Mouse (Mus musculus): ENCODE data around the gene Fscn1.

DNA sequence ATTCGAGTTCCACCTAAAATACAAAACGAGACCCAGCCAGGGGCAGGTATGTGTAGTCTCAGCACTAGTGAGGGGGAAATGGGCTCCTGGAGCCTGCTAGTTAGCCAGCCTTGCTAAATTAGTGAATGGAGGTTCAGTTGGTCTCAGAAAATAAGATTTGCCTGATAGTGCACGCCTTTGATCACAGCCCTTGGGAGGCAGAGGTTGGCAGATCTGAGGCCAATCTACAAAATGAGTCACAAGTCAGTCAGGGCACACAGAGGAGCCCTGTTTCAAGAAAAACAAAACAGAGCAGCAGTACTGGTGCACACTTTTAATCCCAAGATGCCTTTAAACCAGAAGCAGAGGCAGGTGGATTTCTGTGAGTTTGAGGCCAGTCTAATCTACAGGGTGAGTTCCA lies 29.0 kb downstream of the Fscn1 start:
- no peak for TF ChIP-seq CTCF (IDR thresholded peaks at IDR 0.05; ENCODE audit: low read depth, low read length)
- TF ChIP-seq POLR2A (IDR thresholded peaks at IDR 0.05; ENCODE audit: insufficient read depth, low read length), result no peak
- no peak for TF ChIP-seq EP300 (IDR thresholded peaks at IDR 0.05; ENCODE audit: insufficient read depth, low read depth, low read length)
